Mouse (Mus musculus) megakaryocyte progenitor cell, adult 5-6 weeks (primary cell): ENCODE measurements around the gene Brsk2. TPM values are rescaled to one million over a fixed set of nuclear protein-coding genes. Genes with fewer than 3 reads are reported as not detected.

Experiments used
- ATAC-seq: replicated peaks from 2 replicates; pipeline ENCODE4 v1.8.0; 2016; ENCODE audit warnings: mild to moderate bottlenecking, moderate TSS enrichment, inconsistent platforms; ENCODE audit not compliant: poor library complexity
- total RNA-seq, 2 experiments: library from RNA; stranded (forward) in 1 of 2; stranded (reverse) in 1 of 2; fragments of 157-497, 149-512 nt in 1 of 2; fragments of 200-1000 nt in 1 of 2; gene quantifications; 2 replicates each; pipeline versions ENCODE4 v1.2.3 to v1.2.4; 2015 to 2017

Gene Brsk2
- total RNA-seq, 2 experiments from 2014 or later, result 0.12 TPM; not detected in 1

- ATAC-seq, result no peak
These were observed 6.1 kb downstream of the Brsk2 start for GRCm38 (mm10) chr7:141955565-141956173.

GRCm38 (mm10) chr7:141956174-141956566, 6.6 kb downstream of the Brsk2 start:
- no peak for ATAC-seq

DNA sequence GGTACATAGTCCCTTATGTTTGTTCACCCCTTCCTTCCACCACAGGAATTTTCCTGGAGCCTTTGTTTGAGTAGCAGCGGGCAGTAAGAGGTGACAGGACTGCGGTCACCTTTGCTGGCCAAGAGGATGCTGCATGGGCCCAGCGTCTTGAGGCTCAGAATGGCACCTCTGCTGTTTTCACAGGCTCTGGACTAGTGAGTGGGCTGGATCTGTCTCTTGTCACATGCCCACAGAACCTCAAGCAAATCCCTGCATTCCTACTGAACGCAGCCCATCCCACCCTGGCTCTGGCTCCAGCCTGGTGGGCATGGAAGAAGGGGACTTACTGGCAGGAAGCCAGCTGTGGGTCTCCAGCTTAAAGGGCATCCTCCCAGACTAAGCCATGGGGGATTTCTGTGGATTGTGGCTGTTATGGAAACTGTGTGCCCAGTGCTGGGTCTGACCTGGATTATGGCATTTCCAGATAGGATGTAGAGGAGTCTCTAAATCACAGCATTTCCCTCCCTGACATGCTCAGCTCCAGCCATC, 8.0 kb downstream of the Brsk2 start:
- ATAC-seq, result no peak

DNA sequence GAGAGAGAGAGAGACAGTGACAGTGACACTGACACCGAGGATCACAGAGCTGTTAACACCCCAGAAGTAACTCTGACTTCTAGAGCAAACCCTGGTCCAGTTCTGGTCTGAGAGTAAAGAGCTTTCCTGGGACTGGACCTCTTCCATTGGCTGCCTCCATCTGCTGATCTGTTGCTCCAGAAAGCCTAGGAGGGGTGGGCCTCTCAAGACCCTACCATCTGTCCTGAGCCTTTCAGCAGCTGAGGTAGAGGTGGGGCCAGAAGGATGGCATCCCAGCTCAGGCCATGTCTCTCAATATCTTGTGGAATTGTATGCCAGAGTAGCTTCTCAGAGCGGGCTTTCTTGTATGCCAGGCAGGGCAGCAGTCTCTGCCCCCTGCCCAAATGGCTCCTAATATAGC, 8.7 kb downstream of the Brsk2 start:
- no peak for ATAC-seq

- ATAC-seq, result 0 out of 2 replicates have a peak, but pooled peaks have one; percentile 48
These were observed 9.6 kb downstream of the Brsk2 start for GRCm38 (mm10) chr7:141959133-141959532.

DNA sequence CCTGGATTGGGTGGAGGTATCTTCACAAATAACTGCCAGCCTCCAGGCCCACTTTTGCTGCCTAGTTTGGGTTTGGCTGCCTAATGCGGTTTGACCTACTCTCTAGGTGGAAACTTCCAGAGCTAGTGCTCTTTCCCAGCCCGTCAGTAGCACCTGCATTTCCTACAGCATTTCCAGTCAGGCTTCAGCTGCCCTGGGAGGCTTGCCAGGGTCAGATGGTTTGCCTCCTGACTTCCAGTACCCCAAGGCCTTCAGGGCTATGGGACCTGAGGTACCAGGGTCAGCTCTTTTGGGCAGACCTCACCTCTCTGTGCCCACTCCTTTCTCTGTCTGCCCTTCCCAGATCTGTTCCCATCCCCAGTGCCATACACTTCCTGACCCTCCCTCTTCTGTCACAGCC, 11.4 kb downstream of the Brsk2 start:
- ATAC-seq, result no peak

GRCm38 (mm10) chr7:141961491-141961890, 11.9 kb downstream of the Brsk2 start:
- ATAC-seq, result no peak

DNA sequence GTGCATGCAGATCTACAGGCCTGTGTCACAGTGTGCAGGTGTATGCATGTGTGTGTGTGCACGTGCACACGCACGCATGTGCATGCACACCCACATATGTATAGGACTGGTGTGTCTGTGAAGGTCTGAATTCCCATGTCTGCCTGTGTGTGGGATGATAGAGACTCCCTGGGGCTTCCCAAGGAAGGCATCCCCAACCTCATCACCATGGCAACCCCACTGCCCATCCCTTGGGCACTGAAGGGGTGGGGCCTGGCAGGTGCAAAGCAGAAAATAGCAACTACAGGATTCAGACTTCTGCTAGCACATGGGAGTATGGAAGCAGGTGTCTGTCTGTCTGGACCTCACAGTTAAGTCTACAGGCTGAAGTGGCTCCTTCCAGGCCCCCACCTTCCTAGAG, 13.0 kb downstream of the Brsk2 start:
- no peak for ATAC-seq

GRCm38 (mm10) chr7:141966281-141966680, 16.7 kb downstream of the Brsk2 start:
- ATAC-seq, result no peak

DNA sequence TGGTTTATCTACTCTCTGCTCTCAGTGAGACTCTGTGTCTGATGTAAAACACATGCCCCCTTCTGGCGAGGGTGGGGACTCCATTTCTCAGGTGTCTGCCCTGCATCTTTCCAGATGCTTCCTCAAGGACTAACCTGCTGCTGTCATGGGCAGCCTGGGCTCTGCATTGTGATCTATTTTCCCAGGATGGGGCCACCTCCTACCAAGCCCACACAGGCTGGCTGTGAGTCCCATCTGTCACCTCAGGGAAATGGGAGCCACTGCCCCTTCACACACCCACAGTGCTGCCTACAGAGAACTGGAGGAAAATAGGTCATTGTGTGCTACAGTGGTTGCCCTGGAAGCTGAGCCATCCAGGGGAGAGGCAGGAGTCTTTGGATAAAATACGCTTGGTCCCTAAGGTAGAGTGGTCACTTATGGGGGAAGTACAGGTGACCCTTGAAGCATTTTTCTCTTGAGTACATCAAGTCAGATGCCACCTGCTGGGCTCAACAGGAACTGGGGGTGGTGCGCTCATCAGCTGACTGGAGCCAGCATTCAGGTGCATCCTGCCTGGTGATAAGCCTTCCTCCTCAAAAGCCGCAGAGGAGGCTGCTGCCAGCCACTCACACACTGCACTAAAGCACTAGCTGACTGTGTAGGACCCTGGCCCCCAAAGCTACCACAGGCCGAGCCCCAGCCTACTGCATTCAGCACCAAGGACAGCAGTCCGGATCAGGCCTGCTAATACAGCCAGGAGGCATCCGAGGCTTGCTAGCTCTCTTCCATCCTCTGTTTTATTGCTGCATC, 23.5 kb downstream of the Brsk2 start:
- ATAC-seq, result peak; percentile 76

DNA sequence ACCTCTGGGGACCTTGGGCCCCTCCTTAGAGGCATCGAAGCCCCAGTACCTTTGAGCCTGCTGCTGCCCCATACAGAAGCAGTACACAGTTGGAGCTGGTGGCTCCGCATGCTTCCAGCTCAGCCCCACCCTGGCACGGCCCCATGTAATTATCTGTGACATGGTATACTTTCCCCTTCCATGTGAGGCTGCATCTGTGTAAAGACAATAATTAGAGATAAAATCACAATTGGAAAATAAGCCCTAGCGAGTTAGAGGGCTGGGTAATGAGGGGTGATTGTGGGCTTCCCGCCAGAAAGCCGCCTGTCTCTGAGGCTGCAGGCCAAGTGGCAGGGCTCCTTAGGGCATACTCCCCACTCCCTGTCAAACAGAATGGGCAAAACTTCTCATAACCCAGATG, 28.5 kb downstream of the Brsk2 start:
- ATAC-seq, result no peak

DNA sequence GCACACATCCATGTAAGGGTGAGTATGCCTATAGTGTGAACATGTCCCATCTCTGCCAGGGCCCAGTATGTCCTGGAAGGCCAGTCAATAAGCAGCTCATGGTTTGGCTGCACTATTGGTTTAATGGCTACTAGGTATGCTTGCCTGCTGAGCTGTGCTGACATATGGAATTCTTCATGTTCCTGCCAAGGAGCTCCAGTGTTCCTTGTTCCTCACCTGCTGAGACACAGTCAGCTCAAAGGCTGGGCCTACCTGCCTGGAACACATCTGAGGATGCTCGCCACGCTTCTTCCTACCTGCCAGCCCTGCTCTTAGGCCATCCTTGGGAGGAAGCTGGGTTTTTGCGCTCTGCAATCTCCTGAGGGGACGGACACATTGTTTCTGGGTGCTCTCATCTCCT, 29.7 kb downstream of the Brsk2 start:
- no peak for ATAC-seq

GRCm38 (mm10) chr7:141981237-141981636, 31.7 kb downstream of the Brsk2 start:
- ATAC-seq, result no peak

DNA sequence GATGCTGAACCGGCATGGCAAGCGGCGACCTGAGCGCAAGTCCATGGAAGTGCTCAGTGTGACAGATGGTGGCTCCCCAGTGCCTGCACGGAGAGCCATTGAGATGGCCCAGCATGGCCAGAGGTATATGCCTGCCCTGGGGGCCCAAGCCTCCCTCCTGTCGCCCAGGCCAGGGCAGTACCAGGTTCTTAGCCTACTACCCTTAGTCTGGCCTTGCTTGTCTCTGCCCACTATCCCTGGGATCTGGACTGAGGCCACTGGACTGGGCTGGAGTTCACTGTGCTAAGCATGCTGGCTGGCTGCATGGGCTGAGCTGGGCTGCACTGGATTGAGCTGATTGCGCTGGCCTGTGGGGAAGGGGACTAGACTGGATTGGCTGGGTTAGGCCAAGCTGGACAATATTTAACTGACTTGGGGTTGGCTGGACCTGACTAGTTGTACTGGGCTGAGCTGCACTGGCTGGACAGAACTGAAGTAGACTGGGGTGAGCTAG, 38.8 kb downstream of the Brsk2 start:
- ATAC-seq, result no peak

DNA sequence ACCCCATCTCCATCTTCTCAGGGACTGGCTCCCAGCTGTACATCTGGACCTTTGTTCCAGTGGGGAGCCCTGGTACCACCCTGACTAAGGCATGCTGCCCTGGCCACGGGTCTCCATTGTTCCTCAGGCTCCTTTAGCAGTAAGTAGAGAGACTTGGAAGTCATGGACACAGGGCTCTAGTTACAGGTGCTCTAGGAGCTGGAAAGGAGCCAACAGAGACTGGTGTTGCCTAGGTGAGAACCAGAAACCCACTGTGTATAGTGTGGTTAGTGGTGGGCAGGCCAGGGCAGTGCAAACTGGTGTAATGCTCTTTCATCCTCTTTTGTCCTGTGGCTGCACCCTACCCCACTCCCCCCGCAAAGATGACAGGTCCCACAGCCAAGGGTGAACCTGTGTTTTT, 41.6 kb downstream of the Brsk2 start:
- ATAC-seq, result no peak

GRCm38 (mm10) chr7:141994121-141994520, 44.6 kb downstream of the Brsk2 start:
- ATAC-seq, result no peak

- no peak for ATAC-seq
These were observed 51.1 kb downstream of the Brsk2 start for GRCm38 (mm10) chr7:142000661-142001060.

- ATAC-seq, result no peak
These were observed 52.2 kb downstream of the Brsk2 start for GRCm38 (mm10) chr7:142001597-142002340.

- peak; percentile 89 for ATAC-seq
These were observed 67.0 kb downstream of the Brsk2 start for GRCm38 (mm10) chr7:142016562-142016961.

GRCm38 (mm10) chr7:142019699-142020098, 70.1 kb downstream of the Brsk2 start:
- ATAC-seq, result peak; percentile 78

- no peak for ATAC-seq
These were observed 71.3 kb downstream of the Brsk2 start for GRCm38 (mm10) chr7:142020827-142021226.
